Mouse (Mus musculus) liver, embryonic 12.5 days (tissue): ENCODE results near the gene Enah. TPM values are rescaled to one million over a fixed set of nuclear protein-coding genes. Genes with fewer than 3 reads are reported as not detected.

Experiments used
- ATAC-seq: fragments of 200-750 bp; cut with Nextera tagmentation; 2 replicates; pipeline ENCODE4 v1.8.0; 2017; ENCODE audit warnings: moderate number of reproducible peaks, mild to moderate bottlenecking, moderate library complexity
- H3K27ac ChIP-seq: fragments of 300-500 bp; sonication (generic); 2 replicates; pipeline ENCODE4 v1.5.1; 2016; ENCODE audit warnings: mild to moderate bottlenecking
- H3K27me3 ChIP-seq: fragments of 300-500 bp; sonication (generic); replicated peaks from 2 replicates; pipeline ENCODE4 v1.6.1; 2016; ENCODE audit warnings: mild to moderate bottlenecking, moderate library complexity
- H3K36me3 ChIP-seq: fragments of 300-500 bp; sonication (generic); 2 replicates; pipeline ENCODE4 v1.6.1; 2016; ENCODE audit warnings: mild to moderate bottlenecking, moderate library complexity
- H3K4me1 ChIP-seq: fragments of 300-500 bp; sonication (generic); 2 replicates; pipeline ENCODE4 v1.6.1; 2016
- H3K4me2 ChIP-seq: fragments of 300-500 bp; sonication (generic); 2 replicates; pipeline ENCODE4 v1.6.1; 2016; ENCODE audit warnings: mild to moderate bottlenecking, moderate library complexity
- H3K4me3 ChIP-seq: fragments of 300-500 bp; sonication (generic); 2 replicates; pipeline ENCODE4 v1.5.1; 2016; ENCODE audit warnings: mild to moderate bottlenecking, moderate library complexity
- H3K9ac ChIP-seq: fragments of 300-500 bp; sonication (generic); 2 replicates; pipeline ENCODE4 v1.6.1; 2016; ENCODE audit warnings: mild to moderate bottlenecking, moderate library complexity
- H3K9me3 ChIP-seq: fragments of 300-500 bp; sonication (generic); replicated peaks from 2 replicates; pipeline ENCODE4 v1.6.1; 2016; ENCODE audit warnings: mild to moderate bottlenecking, moderate library complexity
- WGBS: fragments of 180-500 bp; shearing (Covaris S2); methylation state at CpG from one replicate; pipeline ENCODE4 v1.1.7; 2016; ENCODE audit not compliant: insufficient replicate concordance; 5-methylcytosine and 5-hydroxymethylcytosine counted together
- polyA plus RNA-seq: library from polyadenylated mRNA; unstranded; fragments of >200 nt; fragmentation: Nextera tagmentation; extraction: Ambion mirVana; gene quantifications from 2 replicates; pipeline ENCODE4 v1.2.1, GENCODE M21; 2016

The Enah gene
- polyA plus RNA-seq, 1 experiment from 2014 or later: 2.8 TPM

- Histone ChIP-seq H3K9ac (no peak overlapping the region), H3K27me3 (0 out of 2 replicates have a peak, but pooled peaks cover 8% of the 10 kb centered on the region), H3K4me3 (no peak overlapping the region), H3K4me1 (peaks cover 26% of the 10 kb centered on the region), H3K4me2 (no peak overlapping the region), H3K27ac (no peak overlapping the region), H3K36me3 (no peaks in the 10 kb centered on the region), H3K9me3 (no peaks in the 10 kb centered on the region)
- ATAC-seq: no peak
- 71% methylated on average over 3 of the region's 3 CpGs for WGBS
Measured at GRCm38 (mm10) chr1:181847396-181847795, 172.4 kb downstream of the Enah start.

Other genes with a start within 250 kb of the Enah start
- gene Lbr, start 176.9 kb downstream of the Enah start, polyA plus RNA-seq: 284 and 296 TPM in 2 replicates
- gene Srp9, start 104.7 kb upstream of the Enah start, polyA plus RNA-seq: 111 and 112 TPM in 2 replicates
- not detected in 2 replicates for gene Vmn1r1, start 144.5 kb upstream of the Enah start, polyA plus RNA-seq